Mouse (Mus musculus): ENCODE measurements around the gene Epha2.

The Epha2 gene

GRCm38 (mm10) chr4:141301116-141301553 is at the start of gene Epha2:
TSS of gene Epha2 (plus strand) at chr4:141301240.
- in situ Hi-C loops (cut with MboI), result no loop called here

- in situ Hi-C loops (cut with MboI), result no loop called here
These were observed 48.4 kb upstream of the Epha2 start for GRCm38 (mm10) chr4:141252641-141253040.

GRCm38 (mm10) chr4:141254234-141254633 is 46.8 kb upstream of the Epha2 start:
- in situ Hi-C loops (cut with MboI), result no loop called here

- in situ Hi-C loops (cut with MboI), result no loop called here
These were observed 43.6 kb upstream of the Epha2 start for GRCm38 (mm10) chr4:141257440-141257839.

- in situ Hi-C loops (cut with MboI), result no loop called here
These were observed 41.6 kb upstream of the Epha2 start for GRCm38 (mm10) chr4:141259413-141259812.

GRCm38 (mm10) chr4:141260007-141260723 is 40.9 kb upstream of the Epha2 start:
- in situ Hi-C loops (cut with MboI), result no loop called here

- in situ Hi-C loops (cut with MboI), result no loop called here
These were observed 38.0 kb upstream of the Epha2 start for GRCm38 (mm10) chr4:141262906-141263637.

GRCm38 (mm10) chr4:141265979-141266637 is 34.9 kb upstream of the Epha2 start:
- in situ Hi-C loops (cut with MboI), result no loop called here

- in situ Hi-C loops (cut with MboI), result no loop called here
These were observed 33.8 kb upstream of the Epha2 start for GRCm38 (mm10) chr4:141267250-141267649.

GRCm38 (mm10) chr4:141267837-141268236 is 33.2 kb upstream of the Epha2 start:
- in situ Hi-C loops (cut with MboI), result no loop called here

GRCm38 (mm10) chr4:141268350-141268749 is 32.7 kb upstream of the Epha2 start:
- in situ Hi-C loops (cut with MboI), result no loop called here

GRCm38 (mm10) chr4:141269080-141269479 is 32.0 kb upstream of the Epha2 start:
- in situ Hi-C loops (cut with MboI), result no loop called here

- in situ Hi-C loops (cut with MboI), result loop anchor here (10.0 kb wide), 1 partner anchor 94 kb away; the partner anchor contains the start of gene Fam131c
These were observed 30.7 kb upstream of the Epha2 start for GRCm38 (mm10) chr4:141270201-141270940.

- in situ Hi-C loops (cut with MboI), result loop anchor here (10.0 kb wide), 1 partner anchor 94 kb away; the partner anchor contains the start of gene Fam131c
These were observed 29.8 kb upstream of the Epha2 start for GRCm38 (mm10) chr4:141271228-141271627.

GRCm38 (mm10) chr4:141271721-141272120 is 29.3 kb upstream of the Epha2 start:
- in situ Hi-C loops (cut with MboI), result loop anchor here (10.0 kb wide), 1 partner anchor 93 kb away; the partner anchor contains the start of gene Fam131c

- in situ Hi-C loops (cut with MboI), result loop anchor here (10.0 kb wide), 1 partner anchor 92 kb away; the partner anchor contains the start of gene Fam131c
These were observed 28.2 kb upstream of the Epha2 start for GRCm38 (mm10) chr4:141272878-141273277.

GRCm38 (mm10) chr4:141273296-141273695 is 27.7 kb upstream of the Epha2 start:
- in situ Hi-C loops (cut with MboI), result loop anchor here (10.0 kb wide), 1 partner anchor 92 kb away; the partner anchor contains the start of gene Fam131c

GRCm38 (mm10) chr4:141274485-141275341 is 26.3 kb upstream of the Epha2 start:
- in situ Hi-C loops (cut with MboI), result loop anchor here (10.0 kb wide), 1 partner anchor 90 kb away; the partner anchor contains the start of gene Fam131c

GRCm38 (mm10) chr4:141277157-141277556 is 23.9 kb upstream of the Epha2 start:
- in situ Hi-C loops (cut with MboI), result loop anchor here (10.0 kb wide), 1 partner anchor 88 kb away; the partner anchor contains the start of gene Fam131c

- in situ Hi-C loops (cut with MboI), result loop anchor here (10.0 kb wide), 1 partner anchor 87 kb away; the partner anchor contains the start of gene Fam131c
These were observed 22.9 kb upstream of the Epha2 start for GRCm38 (mm10) chr4:141278154-141278553.
